Mouse (Mus musculus): Measurements from ENCODE around the gene Dgkz.

Dgkz gene

DNA sequence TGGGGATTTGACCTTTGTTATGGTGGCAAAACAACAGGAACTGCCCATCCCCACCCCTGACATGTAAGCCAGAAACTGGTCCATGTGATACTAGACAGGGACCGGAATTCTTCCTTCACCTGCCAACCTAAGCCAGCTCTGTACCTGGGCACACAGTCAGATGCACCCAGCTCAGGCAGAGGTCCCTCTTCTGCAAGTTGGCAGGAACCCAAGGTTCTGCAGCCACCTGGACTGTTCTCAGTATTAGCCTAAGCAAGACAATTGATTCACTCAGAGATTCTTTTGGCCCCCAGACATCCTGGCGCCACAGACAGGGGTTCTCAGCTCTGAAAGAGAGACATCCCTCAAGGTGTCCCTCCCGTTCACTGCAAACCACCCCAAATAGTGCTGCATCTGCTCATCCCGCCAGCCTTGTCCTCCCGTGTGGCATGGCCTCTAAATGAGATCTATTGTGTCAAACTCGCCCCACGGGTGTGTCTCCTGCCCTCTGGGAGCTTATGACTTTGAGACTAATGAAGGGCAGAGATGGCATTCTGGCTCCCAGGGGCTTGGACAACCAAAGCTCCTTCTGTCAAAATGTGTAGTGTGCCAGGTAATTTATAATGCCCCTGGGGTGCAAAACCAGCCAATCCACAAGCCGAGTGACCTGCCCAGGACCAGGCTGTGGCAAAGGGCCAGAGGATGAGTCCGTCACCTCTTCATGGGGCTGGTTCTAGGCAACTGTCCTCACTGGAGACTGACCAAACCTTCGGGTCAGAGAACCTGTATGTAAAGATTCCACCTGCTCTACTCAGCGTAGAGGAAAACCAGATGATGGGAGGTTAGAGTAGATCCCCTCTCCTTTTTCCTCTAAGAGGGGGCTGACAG lies 15.9 kb downstream of the Dgkz start:
- no peak for DNase-seq

DNA sequence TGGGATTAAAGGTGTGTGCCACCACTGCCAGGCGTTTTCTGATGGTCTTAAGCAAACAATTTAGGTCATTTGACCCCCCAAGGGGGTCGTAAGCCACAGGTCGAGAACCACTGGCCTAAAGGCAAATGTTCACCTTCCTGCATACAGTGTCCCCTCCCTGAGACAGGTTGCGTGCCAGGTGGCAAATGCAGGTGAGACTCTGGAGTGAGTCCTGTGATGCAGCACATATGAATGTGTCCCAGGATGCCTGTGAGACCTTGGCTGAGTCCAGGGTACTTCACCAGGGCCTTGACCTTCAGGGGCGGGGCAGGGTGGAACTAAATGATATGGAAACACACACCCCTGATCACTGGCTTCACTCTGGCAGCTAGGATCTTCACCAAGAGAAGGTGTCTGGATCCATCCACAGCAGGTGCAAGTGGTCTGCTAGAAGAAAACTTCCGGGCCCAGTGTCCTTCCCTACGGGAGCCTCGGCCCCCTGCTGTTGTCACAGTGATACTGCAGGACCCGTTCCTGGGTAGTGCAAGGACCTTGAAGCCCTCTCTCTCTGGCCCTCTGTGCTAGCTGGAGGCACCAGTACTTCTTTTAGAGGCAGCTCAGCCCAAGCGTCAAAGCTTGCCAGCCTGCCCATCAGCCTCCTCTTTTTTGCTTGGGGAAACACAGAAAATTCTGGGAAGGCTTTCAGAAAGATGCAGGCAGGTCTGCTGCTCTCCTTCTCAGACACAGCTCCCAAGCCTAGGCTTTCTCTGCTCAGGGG lies 16.8 kb downstream of the Dgkz start:
- peak; percentile 82 for DNase-seq

DNA sequence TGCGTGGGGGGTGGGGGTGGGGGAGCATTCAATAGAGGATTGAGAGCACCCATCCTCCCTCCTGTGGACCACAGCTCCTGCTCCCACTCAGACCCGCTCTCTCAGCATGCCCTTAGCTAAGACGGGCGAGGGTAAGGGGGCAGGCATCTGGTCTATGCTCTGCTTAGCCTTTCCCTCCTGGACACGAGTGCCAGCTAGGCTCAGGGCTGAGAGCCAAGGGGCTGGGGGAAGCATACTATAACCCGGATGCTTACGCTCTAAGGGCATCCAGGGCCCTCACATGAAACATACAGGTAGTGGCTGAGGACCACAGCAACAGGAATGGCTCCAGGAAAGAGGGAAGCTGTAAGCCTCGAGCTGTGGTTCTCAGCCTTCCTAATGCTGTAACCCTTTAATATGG lies 17.6 kb downstream of the Dgkz start:
- no peak for DNase-seq

DNA sequence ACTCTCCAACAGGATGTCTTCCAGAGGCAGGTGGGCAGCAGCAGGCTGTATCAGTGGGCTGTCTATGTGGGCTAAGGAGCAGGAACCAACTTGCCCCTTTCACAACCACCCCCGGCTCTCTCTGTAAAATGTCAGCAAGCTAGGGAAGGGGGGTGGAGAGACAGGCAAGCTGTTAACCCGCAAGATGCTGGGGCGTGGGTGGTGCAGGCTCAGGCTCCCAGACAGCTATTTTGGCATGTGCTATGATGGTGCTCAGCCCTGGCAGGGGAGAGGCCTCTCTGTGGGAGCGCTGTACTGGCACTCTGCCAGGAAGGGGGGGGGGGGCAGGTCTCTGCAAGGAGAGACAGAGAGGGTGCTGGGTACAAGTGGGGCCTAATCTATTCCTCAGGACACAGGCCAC lies 18.6 kb downstream of the Dgkz start:
- DNase-seq = peak; percentile 80

DNA sequence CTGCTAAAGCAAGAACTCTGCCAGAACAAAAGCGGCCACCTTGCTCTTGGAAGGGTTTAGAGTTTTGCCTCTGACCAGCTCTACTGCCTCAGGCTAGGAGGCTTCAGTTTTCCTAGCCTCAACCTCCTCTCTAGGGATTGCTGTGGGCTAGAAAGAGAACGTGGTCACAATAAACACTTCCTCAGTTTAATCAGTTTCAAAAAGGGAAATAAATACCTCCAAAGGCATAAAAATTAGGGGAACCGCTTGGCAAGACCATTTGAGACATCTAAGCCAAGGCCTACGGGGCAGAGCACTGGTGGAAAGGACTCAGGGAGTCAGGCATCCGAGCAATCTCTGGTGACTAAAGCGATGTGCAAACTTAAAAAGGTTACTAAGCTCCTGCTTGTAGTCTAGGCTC lies 19.8 kb downstream of the Dgkz start:
- DNase-seq = no peak

DNA sequence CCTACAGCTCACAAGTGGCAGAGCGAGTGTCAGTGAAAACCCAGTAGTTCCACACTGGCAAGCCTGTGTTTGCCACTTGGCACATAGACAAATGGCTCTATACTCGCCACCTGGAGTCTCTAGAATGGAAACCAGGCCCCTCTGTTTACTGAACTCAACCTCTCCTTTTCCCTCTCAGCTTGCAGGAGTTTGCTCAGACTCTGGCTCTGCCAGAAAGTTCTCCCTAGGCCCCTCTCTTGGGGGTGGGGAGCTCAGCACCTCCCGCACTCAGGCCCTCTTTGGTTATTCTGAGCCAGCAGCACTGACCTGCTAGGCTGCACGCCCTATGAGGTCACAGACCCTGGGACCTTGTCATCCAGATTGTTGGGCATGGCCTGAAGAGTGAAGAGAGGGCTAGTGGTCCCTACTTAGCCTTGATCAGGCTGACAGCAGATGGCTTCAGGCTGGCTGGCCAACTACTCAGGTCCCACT lies 20.5 kb downstream of the Dgkz start:
- DNase-seq = peak; percentile 11

DNA sequence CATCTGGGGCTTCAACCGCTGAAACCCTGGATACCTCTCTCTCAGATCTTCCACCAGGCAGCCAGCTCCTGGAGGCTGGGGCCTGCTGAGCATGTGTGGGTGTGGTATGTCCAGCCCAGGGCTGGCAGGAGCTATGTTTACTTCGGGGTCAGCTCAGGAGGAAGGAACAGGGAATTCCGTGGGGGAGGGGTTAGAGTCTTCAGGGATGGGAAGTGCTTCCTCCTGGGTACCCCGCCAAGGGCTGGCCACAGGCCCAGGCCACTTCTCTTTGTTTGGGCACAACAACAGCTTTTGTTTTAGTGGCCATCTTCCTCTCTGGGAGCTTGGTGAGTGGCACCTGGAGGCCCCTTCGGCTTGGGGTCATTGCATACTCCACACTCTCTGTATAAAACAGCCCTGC lies 21.8 kb downstream of the Dgkz start:
- DNase-seq = no peak

DNA sequence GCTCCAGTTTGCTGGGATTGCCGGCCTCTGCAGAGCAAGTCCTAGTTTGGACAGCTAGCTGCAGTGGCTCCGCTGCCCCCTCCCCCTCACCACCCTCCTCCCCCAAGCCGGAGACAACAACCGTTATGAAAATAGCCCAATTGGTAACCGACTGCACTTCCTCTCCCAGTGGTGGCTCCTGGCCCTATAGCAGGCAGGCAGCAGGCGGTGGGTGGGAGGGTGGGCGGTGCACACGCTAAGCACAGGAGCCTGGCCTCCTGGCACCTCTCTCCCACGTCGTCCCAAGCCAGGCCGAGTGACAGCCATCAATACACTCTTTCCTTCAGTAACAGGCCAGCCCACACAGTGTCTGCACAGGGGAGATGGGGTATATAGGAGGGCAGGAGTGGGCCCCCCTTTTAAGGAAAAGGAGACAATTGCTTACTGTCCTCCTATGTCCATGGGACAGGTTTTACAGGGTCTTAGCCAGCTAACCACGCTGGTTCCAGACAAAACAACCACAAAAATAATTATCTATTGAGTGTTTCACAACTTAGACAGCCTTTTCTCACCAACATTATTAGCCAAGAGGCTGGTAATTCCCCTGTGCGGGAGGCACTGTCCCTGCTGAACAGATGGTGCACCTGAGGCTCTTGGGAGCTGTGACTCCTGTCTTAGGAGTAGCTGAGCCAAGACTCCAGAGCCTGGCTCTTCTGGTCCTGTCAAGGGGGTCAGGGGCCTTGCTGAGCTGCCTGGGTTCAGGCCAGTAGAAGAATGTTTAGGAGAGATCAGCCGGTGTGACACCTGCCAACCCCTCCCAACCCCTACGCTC lies 25.2 kb downstream of the Dgkz start:
- peak; percentile 76 for DNase-seq

DNA sequence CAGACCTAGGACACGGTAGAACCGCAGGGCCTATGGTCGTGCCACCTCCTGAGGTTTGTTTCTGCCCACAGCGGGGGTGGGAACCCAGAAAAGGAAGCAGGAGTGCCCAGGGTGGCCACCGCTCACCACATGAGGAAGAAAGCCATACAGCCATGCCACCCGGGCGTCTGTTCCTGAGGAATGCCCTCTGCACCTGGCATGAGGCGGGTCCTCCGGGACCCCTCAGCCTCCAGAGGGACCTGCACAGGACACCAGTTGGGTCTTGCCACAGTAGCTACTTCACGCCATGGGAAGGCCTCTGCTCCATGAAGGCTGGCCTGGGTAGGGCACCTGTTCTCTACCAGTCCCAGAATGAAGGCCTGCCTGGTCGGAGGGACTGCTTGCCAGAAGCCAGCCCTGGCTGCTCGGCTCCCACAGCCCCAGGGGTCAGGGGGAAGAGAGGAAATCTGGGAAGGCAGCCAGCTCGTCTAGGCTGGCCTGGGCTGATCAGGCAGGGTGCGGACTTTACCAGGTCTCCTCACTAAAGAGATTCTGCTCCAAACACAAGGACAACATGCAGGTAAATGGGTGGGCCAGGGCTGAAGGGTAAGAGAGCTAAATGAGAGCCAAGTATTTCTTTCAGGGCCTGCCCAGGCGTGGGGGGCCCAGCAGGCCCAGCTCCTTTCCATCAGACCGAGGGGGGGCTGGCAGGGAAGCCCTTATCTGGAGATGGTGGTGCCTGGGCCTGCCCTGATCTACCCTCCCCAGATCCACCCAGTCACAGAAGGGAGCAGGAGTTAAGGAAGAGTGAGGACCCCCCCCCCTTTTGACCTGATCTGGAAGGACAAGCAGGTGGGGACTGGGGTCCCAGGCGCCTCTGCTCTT lies 26.0 kb downstream of the Dgkz start:
- peak; percentile 63 for DNase-seq

DNA sequence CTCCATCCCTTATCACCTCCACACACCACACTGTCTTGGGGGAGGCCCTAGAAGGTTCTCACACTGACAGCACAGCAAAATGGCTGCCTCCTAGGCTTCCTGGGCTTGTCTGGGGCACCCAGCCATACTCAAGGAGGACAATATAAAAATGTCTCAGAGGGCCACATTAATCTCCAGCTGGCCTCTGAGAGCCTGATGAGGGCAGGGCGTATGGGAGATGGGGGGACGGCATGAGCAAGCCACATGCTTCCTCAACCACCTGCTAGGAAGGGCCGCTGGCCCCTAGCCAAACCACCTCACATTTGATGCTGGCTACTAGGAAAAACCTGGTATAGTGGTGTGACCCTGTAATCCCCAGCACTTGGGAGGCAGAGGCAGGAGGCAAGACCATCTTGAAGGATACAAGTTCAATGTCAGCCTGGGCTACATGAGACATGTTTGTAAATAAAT lies 26.8 kb downstream of the Dgkz start:
- DNase-seq = no peak

DNA sequence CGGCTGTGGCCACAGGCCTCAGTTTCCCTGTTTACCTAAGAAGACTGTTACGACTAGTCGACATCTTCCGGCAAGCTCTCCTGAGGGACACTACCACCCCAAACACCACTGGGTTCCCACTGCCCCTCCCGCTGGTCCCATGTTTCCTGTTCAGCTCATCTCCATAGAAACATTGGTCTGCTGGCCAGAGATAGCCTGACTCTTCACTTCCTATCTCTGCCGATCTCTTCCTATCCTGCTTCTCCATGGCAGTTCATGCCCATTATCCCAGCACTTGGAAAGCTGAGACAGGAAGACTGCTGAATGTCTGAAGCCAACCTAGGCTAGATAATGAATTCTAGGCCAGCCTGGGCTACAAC lies 27.5 kb downstream of the Dgkz start:
- no peak for DNase-seq

DNA sequence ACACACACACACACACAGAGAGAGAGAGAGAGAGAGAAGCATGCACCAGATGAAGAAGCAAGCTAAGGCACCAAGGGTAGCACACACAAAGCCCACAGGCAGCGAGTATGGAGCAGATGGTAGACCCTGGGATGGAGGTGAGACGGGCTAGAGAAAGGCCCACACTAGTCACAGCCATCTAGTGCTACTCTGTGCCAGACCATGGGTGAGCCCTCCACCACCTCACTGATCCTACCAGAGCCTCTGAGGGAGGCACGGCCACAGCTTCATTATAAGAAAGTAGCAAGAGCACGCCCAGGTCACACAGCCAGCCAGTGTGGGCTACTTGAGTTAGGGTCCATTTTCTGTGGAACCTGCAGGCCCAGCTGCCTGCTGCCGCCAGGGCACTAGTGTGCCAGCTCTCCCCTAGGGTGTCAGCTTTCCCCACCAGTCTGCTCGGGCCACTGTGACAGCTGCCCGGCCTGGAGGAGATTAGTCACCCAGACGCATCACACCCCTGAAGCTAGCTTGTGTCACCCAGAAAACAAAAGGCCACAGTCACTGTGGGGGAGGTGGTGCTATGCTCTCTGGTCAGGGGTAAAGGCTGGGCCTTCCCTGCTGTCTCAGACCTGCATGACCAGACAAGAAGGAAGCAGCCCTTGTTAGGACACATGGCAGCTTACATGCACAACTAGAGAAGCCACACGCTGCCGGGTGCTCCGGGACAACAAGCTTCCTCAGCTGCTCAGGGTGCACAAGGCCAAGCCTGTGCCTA lies 28.1 kb downstream of the Dgkz start:
- no peak for DNase-seq

DNA sequence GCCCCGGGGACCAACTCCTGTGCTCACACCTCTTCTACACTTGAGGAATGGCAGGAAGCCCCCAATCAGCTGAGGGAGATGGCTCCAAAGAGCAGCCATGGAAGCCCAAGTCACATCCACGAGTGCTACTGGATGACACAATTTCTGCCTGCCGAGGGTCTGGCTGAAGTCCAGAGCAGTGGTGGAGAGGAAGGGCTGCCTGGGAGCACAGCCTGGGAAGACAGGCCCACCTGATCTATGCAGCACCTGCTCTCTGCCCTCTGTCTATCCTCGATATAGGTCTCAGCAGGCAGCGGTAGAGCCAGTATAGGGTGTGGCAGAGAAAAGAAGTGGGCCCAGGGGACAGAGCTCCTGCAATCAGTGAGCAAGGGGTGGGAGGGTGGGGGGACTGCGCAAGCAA lies 28.8 kb downstream of the Dgkz start:
- DNase-seq = no peak

DNA sequence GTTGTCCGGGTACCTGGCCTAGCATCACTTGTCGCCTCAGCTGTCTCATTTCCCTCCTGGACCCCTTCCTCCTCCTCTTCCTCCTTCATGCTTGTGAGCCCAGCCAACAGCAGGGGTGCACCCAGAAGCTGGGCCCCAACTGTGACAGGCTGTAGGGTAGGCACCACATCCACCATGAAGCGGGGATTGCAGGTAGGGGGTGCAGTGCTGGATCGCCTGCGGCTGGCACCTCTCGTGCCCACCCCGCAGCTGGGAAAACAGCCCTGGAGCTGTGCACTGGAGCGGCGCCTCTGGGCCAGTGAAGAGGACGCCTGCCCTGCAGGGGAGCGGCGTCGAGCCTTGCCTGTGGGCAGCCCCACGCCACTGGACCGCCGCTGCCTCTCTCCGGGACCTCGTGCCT lies 30.2 kb downstream of the Dgkz start, which contains the start of gene Gm9821:
TSS of gene Gm9821 (plus strand) at position 221 of the 400 bp plus-strand sequence.
- peak; percentile 50 for DNase-seq

DNA sequence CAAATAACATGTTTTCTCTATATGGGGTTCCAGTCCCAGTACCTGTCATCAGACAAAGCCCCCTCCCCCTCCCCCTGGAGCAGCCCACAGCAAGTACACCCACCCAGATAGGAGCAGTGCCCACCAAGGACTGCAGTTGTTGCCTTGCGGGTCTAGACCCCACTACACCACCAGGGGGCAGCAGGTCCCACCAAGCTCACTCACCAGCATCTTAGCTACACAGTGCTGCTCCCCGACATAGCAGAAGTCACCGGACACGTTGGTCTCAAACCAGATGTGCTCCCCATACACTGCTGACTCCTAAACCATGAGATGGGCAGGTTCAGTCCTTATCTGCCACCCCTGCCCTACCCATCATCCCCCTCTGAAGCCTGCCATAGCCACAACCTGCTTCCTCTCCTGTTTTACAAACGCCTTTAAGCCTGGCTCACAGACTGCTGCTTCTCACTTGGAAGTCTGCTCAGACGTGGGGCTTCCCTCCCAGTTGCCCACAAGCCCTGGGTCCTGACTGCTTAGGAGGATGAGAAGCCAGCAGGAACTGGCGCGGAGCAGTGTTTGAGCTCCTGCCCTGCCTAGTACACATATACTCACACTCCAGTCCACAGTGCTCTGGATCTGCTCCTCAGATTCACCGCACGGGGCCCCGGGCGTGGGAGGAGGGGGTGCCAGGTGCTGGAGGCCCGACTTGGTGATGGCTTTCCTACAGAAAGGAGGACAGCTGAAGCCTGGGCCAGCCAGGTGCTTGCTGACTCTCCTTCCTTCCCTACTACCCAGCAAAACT lies 31.3 kb downstream of the Dgkz start:
- DNase-seq = peak; percentile 94

DNA sequence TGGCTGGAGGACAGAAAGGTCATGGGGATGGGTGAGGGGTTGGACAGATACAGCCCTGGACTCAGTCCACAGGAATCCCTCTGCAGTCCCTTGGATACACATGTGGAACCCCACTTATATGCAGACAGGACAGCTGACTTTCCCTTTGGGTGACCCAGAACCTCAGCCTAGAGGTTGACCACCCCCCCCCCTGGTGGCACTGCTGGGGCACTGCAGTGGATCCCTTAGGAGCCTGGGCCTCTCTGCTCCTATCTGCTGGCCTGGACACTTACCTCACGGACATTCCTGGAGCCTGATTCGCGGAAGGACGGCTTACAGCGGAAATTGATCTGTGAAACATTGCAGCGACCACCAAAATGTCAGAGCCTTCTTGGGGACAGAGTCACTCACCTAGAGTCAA lies 33.3 kb downstream of the Dgkz start:
- no peak for DNase-seq

DNA sequence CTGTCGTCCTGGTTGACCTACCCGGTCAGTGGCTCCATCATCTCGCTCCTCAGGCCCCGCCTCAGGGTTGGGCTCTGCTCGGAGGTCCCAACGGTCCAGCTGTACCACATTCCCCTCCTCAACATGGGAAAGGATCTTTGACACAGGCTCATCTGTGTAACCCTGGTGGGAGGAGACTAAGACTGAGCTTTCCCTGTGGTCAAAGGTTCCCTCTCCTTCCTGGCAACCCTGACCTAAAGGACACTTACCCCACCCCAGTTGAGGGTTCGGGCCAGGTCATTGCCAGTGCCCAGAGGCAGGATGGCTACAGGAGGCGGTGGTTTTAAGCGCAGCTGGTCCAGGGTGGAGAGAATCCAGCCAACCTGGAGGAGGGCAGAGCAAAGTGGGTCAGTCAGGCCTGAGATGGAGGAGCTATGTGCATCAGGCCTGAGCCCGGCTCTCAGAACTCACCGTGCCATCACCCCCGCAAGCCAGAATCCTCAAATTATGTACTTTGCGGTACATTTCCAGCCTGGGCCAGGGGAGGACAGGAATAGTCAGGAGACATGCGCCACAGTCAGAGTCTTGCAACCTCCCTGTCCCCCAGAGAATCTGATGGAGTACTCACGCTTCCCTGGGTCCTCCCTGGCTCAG lies 36.2 kb downstream of the Dgkz start:
- DNase-seq = no peak

DNA sequence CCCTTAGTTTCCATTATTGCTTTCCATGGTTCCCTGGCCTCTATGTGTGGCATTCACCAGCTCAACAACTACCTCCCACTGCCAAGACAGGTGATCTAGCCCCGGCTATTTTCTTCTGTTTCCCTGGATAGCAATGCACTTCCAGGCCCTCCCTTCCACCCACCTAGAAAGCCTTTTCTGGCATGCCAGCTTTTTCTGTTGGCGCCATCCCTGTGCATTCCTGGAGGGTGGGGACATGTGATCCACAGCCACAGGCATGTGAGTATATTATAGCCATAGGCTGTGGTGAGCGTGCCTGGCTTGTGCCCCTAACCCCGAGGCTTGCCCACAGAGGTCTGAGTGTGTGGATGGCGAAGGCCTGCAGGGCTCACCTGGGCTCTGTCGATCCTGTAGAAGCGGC lies 39.5 kb downstream of the Dgkz start:
- DNase-seq = no peak

DNA sequence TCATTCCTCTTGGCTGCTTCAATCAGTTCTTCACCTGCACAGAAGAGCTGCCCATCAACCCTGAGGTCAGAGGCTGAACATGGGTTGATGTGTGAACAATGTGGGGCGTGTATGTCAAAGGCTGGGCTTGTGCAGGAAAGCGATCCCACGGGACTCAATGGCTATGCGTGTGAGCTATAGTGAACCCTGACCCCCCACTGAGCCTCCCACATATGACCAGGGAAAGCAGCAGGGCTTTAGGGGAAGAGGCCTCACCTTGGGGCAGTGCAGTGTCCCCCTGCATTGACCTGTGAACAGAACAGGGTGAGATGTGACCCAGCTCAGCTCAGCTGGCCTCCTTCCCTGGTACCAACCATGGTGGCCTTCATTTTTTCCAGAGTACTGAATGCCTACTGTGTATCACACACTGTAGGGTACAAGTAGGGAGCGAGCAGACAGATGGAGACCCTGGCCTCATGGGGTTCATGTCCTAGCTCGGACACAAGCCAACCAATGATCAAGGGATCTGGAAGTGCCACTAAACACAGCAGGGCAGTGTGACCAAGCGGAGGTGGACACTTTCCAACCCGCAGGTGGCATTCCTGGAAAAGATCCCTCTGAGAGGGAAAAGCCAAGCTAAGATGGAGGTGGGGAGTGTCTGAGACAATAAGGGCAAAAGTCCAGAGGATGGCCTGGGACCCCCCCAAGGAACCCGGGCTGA lies 40.7 kb downstream of the Dgkz start:
- DNase-seq = no peak
